Mouse (Mus musculus): ENCODE data around the gene Pim3. TPM values are rescaled to one million over a fixed set of nuclear protein-coding genes. Genes with fewer than 3 reads are reported as not detected.

Gene Pim3
- polyA plus RNA-seq, 1 experiment from 2014 or later, result 43.6 TPM

DNA sequence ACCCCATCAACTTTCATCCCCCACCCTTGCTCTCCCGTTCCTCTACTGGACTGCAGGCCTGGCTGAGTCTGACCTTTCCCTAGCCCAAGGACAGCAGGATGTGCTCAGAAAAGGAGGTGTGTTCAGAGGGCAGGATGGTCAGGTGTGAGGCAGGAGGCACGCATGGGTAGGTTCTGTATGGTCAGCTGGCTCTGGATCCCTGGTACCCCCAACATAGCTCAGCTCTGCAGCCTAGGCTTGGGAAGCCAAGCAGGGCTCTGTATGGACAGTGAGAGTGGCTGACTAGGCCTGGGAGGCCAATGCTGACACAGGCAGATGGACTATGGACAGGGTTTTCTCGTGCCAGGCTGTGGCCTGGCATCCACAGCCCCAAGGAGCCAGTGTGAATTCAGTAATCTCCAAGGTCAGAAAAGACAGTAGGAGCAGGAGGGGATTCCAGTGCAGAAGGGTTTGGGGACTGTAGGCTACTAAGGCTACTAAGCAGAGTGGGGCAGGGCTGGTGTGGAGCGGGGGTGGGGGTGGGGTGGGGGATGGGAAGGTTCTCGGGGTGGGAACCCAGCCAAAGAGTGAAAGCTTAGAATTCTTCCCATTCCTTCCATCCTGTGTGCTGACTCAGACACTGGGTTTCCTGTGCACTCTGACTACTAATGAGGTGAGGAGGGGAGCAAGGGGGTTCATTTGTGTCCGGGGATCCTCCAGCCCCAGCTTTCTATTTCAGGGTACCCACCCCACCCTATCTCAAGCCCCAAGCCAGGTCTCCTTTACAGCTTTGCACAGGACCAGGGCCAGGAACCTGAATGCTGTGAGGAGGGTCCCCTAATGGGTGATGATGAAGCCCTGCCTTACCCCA is 7.6 kb upstream of the Pim3 start:
- Histone ChIP-seq H3K4me1 (peaks cover 47% of the 10 kb centered on the region), H3K9me3 (no peaks in the 10 kb centered on the region), H3K27ac (replicated peaks) (peak overlapping the region; percentile 30; the same call in 1 of the 2 replicates), H3K27me3 (replicated peaks; ENCODE audit: low read depth, poor library complexity, severe bottlenecking) (no peaks in the 10 kb centered on the region), H3K36me3 (replicated peaks) (no peaks in the 10 kb centered on the region), H3K4me3 (no peak overlapping the region)
- DNase-seq (ENCODE audit: low spot score), result no peak
- WGBS, result 54% methylated on average over 6 of the region's 6 CpGs

DNA sequence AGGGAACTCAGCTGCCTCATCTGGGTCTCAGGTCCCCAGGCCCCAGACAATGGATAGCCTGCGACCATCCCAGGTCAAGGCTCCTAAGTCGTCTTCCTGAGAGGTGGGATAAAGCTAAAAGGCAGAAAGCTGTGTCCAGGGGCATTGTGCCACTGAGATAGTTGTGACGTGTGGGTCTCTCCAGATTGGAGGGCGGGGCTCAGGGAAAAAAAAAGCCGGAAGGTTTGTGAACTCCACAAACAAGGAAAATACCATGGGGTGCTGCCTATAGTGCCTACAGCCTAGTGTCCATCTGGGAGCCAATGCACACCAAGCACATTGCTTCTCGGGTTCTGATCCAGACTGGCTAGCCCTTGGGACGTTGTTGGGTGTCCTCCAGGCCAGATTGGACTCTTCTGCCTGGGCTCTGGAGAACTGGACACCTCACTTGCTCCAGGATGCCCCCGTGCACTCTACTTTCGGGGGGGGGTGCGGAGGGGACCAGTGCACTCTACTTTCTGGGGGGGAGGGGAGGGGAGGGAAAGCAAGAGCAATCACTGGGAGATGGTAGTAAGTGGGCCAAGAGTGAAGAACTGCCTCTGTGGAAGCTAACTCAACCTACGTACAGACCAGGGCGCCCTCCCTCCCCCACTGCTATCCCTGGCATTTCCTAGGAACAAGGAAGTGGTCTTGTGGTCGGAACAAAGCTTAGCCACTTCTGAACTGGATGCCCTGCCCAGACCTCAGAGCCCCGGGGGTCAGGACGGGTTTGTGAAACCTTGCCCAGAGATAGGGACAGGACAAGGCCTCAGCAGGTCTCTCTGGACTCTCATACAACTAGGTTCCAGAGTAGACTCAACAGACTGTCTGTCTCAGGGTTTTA is 6.8 kb upstream of the Pim3 start:
- H3K36me3 ChIP-seq (replicated peaks), result no peaks in the 10 kb centered on the region
- no peak for DNase-seq (ENCODE audit: low spot score)
- WGBS, result 66% methylated on average over 15 of the region's 15 CpGs
- no peaks in the 10 kb centered on the region for H3K9me3 ChIP-seq
- H3K4me3 ChIP-seq, result no peak overlapping the region; the same call in 1 of the 2 replicates
- H3K4me1 ChIP-seq, result peaks cover 43% of the 10 kb centered on the region
- H3K27ac ChIP-seq (replicated peaks), result peak overlapping the region; percentile 30; the same call in 1 of the 2 replicates
- no peaks in the 10 kb centered on the region for H3K27me3 ChIP-seq (replicated peaks; ENCODE audit: low read depth, poor library complexity, severe bottlenecking)

DNA sequence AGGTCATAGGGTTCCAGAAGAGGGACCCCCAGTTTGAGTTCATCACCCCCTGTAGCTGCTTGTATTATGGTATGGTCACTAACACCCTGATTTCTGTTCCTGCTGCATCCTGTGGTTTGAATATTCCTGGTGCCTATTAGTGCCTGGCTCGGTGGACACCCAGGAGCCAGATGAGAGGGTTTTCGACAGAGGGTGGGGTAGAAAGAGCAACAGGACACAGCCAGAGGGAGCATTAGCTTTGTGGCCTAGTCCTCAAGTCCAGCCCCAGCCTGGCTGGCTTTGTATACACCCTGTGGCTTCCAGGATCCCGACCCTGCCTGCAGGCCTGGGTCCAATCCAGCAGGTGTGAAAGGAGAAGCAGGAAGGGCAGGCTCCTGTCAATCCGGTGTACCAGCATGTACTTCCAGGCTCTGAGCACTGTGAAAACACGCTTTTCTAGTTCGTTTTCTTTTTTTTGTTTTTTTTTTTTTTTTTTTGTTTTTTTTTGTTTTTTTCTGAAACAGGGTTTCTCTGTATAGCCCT is 6.0 kb upstream of the Pim3 start:
- Histone ChIP-seq H3K4me1 (peaks cover 35% of the 10 kb centered on the region), H3K27ac (replicated peaks) (no peak overlapping the region), H3K27me3 (replicated peaks; ENCODE audit: low read depth, poor library complexity, severe bottlenecking) (0 out of 2 replicates have a peak, but pooled peaks cover 3% of the 10 kb centered on the region), H3K36me3 (replicated peaks) (no peaks in the 10 kb centered on the region), H3K4me3 (no peak overlapping the region), H3K9me3 (no peaks in the 10 kb centered on the region)
- no peak for DNase-seq (ENCODE audit: low spot score)
- WGBS, result 74% methylated on average over 6 of the region's 6 CpGs

DNA sequence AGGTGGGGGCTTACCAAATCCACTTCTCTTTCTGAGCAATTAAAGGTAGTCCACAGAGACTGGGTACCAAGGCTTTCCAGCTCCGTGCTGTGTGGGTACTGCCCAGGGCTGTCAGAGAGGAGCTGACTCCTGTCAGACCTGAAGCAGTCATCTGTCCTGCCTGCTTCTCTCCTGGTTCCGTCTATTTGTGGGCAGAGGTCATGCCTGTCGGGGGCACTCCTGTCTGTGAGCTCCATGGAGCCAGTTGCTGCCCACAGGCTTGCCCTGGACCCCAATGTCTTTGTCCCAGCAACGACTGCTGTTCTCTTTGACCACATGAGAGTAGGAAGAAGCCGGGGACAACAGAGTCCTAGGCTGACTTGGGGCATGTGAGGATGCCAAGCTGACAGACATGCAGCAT is 5.4 kb upstream of the Pim3 start:
- Histone ChIP-seq H3K27me3 (replicated peaks; ENCODE audit: low read depth, poor library complexity, severe bottlenecking) (0 out of 2 replicates have a peak, but pooled peaks cover 3% of the 10 kb centered on the region), H3K4me1 (peaks cover 34% of the 10 kb centered on the region), H3K9me3 (no peaks in the 10 kb centered on the region), H3K4me3 (no peak overlapping the region), H3K27ac (replicated peaks) (no peak overlapping the region), H3K36me3 (replicated peaks) (no peaks in the 10 kb centered on the region)
- WGBS, result 80% methylated on average over 5 of the region's 5 CpGs
- no peak for DNase-seq (ENCODE audit: low spot score)

DNA sequence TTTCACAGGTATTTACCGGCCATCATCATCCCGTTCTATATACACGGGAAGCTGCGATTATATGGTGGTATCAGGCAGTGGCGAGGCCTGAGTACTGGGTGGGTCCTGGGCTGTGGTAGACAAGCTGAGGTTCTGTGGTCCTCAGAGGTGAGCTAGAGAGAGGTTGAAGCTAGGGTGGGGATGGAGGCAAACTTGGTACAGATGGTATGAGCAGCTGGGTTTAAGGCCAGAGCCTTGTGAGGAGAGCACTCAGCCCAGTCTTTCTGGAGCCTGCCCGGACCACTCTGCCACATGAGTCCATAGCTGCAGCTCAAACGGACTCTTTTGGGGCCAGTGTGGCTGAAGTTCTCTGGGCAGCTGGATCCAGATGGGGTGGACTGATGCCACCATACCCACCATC is 4.6 kb upstream of the Pim3 start:
- Histone ChIP-seq H3K4me3 (no peak overlapping the region), H3K27me3 (replicated peaks; ENCODE audit: low read depth, poor library complexity, severe bottlenecking) (0 out of 2 replicates have a peak, but pooled peaks cover 3% of the 10 kb centered on the region), H3K9me3 (no peaks in the 10 kb centered on the region), H3K36me3 (replicated peaks) (no peaks in the 10 kb centered on the region), H3K27ac (replicated peaks) (no peak overlapping the region), H3K4me1 (peaks cover 32% of the 10 kb centered on the region)
- WGBS, result 93% methylated on average over 7 of the region's 7 CpGs
- DNase-seq (ENCODE audit: low spot score), result no peak

DNA sequence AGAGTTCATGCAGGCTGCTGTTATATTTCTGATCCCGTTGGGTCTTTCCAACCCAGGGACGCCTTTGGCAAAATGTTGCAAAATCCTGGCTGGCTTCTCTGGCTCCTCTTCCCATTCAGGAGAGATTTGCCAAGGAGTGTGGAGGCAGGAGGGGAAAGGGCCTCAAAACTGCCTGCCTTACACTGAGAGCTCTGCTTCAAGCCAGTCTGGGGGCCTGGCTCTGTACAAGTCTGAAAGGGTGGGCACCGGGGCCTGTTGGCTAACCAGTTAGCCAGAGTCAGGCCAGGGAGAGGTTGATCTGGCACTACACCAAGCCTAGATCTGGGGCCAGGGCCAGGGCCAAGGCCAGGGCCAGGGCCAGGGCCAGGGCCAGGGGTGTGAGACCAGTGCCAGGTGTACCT is 3.8 kb upstream of the Pim3 start:
- H3K27ac ChIP-seq (replicated peaks), result peak overlapping the region; percentile 48
- DNase-seq (ENCODE audit: low spot score), result no peak

DNA sequence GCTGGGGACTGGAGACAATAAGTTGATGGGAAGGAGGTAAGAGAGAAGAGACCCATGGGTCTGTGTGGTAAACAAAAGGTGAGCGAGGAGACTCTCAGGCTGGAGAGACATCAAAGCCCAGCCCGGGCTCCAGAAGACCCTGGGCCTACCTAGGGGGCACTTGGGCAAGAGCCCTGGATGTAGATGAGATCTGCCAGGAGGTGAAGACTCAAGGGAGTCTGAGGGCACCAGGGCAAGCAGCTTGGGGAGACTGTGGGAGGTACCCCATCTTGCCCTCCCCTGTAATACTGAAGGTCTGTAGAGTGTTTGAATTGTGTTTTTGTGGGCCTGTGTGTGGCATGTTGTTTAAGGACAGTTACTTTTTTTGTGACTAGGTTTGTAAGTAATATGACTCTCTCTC is 3.3 kb upstream of the Pim3 start:
- Histone ChIP-seq H3K4me3 (no peak overlapping the region), H3K27me3 (replicated peaks; ENCODE audit: low read depth, poor library complexity, severe bottlenecking) (0 out of 2 replicates have a peak, but pooled peaks cover 3% of the 10 kb centered on the region), H3K36me3 (replicated peaks) (0 out of 2 replicates have a peak, but pooled peaks cover 3% of the 10 kb centered on the region), H3K9me3 (no peaks in the 10 kb centered on the region), H3K4me1 (peaks cover 46% of the 10 kb centered on the region), H3K27ac (replicated peaks) (peak overlapping the region; percentile 48; the same call in 1 of the 2 replicates)
- no peak for DNase-seq (ENCODE audit: low spot score)
- 81% methylated on average over 2 of the region's 2 CpGs for WGBS

More for the DNA sequence above, 3.8 kb upstream of the Pim3 start:
- Histone ChIP-seq H3K36me3 (replicated peaks) (0 out of 2 replicates have a peak, but pooled peaks cover under 1% of the 10 kb centered on the region), H3K4me1 (peaks cover 40% of the 10 kb centered on the region), H3K9me3 (no peaks in the 10 kb centered on the region), H3K27me3 (replicated peaks; ENCODE audit: low read depth, poor library complexity, severe bottlenecking) (0 out of 2 replicates have a peak, but pooled peaks cover 3% of the 10 kb centered on the region), H3K4me3 (no peak overlapping the region)
- 94% methylated on average over 3 of the region's 3 CpGs for WGBS

DNA sequence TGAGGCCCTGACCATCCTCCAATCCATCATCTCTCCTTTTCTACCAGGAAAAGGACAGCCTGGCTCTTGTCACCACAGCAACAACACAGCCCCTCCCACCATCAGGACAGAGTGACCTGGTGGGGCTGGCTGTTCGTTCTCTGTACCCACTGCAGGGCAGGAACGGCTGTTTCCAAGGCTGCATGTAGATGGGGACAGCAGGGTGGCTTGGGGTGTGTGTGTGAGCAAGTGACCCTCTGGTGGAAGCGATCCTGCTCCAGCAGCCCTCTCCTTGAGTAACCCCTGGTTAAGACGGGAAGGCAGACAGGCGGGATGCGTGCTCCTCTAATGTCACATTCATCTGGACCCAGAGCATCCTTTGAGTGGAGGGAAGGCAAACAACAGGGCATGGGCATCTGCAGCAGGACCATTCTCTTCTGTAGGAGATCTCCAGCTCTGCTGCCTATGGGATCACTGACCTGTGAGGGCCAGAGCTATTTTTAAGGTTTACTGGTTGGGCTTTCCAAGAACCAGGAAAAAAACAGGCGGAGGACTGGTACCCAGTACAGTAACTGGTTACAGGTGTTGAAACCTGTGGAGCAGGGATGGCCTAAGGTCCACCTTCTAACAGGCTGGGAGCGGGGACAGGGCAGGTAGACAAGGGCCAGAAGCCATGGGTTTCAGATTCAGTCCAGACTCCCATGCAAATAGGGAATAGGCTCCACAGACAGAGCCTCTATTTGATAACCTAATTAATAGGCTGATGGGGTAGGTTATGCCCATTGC is 2.6 kb upstream of the Pim3 start:
- H3K4me1 ChIP-seq, result peaks cover 47% of the 10 kb centered on the region

DNA sequence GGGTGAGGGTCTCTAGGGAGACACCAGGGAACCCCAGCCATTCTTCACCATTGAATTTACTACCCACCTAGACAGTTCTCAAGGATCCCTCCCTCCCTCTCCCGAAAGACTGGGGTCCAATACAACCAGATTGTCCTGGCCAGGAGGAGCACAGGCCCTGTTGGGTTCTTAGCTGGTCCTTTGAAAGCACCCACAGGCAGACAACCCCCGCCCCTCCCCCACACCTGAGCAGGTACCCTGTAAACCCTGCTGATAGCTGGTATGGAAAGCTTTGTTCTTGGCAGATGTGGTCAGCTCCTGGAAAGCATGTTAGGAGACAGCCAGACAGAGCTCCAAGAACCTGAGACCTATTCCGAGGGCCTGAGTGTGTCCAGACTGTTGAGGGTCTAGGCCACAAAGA is 1.2 kb upstream of the Pim3 start:
- H3K4me1 ChIP-seq, result peaks cover 48% of the 10 kb centered on the region
- H3K36me3 ChIP-seq (replicated peaks), result peaks cover 21% of the 10 kb centered on the region
- no peak for DNase-seq (ENCODE audit: low spot score)
- 92% methylated on average over 3 of the region's 3 CpGs for WGBS
- no peak overlapping the region for H3K4me3 ChIP-seq
- H3K9me3 ChIP-seq, result no peaks in the 10 kb centered on the region
- H3K27me3 ChIP-seq (replicated peaks; ENCODE audit: low read depth, poor library complexity, severe bottlenecking), result 0 out of 2 replicates have a peak, but pooled peaks cover 3% of the 10 kb centered on the region
- peak overlapping the region; percentile 98; the same call in 1 of the 2 replicates for H3K27ac ChIP-seq (replicated peaks)

More for the DNA sequence above, 2.6 kb upstream of the Pim3 start:
- Histone ChIP-seq H3K27me3 (replicated peaks; ENCODE audit: low read depth, poor library complexity, severe bottlenecking) (0 out of 2 replicates have a peak, but pooled peaks cover 3% of the 10 kb centered on the region), H3K9me3 (no peaks in the 10 kb centered on the region), H3K4me3 (no peak overlapping the region), H3K27ac (replicated peaks) (no peak overlapping the region), H3K36me3 (replicated peaks) (peaks cover 7% of the 10 kb centered on the region)
- DNase-seq (ENCODE audit: low spot score), result no peak
- WGBS, result 72% methylated on average over 8 of the region's 8 CpGs

DNA sequence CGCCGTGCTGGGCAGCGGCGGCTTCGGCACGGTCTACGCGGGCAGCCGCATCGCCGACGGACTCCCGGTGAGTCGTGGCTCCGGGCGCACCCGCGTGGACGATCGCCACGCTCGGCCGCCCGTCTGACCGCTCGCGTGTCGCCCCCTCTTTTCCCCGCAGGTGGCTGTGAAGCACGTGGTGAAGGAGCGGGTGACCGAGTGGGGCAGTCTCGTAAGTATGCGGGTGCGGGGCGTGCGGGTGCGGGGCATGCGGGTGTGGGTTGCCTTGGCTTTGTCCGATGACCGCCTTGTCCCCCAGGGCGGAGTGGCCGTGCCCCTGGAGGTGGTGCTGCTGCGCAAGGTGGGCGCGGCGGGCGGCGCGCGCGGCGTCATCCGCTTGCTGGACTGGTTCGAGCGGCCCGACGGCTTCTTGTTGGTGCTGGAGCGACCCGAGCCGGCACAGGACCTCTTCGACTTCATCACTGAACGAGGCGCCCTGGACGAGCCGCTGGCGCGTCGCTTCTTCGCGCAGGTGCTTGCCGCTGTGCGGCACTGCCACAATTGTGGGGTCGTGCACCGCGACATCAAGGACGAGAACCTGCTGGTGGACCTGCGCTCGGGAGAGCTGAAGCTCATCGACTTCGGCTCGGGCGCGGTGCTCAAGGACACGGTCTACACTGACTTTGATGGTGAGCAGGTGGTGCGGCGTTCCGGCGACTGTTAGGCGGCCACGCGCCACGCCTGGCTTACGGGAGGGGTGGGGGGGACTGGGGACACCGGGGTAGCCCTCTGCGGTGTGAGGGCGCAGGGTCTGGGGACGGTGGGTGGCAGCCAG is 1.1 kb downstream of the Pim3 start:
- Histone ChIP-seq H3K4me1 (peaks cover 68% of the 10 kb centered on the region), H3K36me3 (replicated peaks) (peaks cover 39% of the 10 kb centered on the region), H3K27ac (replicated peaks) (peak overlapping the region; percentile 98), H3K9me3 (no peaks in the 10 kb centered on the region), H3K27me3 (replicated peaks; ENCODE audit: low read depth, poor library complexity, severe bottlenecking) (0 out of 2 replicates have a peak, but pooled peaks cover 3% of the 10 kb centered on the region), H3K4me3 (peak overlapping the region; percentile 89)
- under 1% methylated on average over 98 of the region's 98 CpGs for WGBS
- peak; percentile 77 for DNase-seq (ENCODE audit: low spot score)

DNA sequence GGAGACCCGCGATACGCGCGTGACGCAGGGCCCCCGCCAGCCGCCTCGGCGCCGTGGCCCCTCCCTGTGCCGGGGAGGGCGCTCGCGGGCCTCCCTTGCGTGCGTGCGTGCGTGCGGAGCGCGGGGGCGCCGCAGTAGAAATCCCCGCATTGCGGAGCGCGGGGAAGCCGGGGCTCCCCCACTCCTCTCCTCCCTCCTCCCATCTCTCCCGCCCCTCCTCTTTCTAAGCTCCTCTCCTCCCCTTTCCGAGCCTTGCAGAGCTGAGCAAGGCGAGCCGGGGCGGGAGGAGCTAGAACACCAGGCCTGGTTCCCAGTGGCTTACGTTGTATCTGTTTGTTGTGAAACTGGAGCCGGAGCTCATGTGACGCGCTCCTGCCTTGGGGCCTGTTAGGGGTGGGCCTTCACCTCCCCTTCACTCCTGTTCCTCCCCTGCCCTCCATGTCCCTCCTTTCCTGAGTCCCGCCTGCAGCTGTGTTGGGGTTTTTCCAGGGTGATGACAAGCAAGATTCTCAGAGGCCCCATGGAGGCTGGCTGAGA is 1.8 kb downstream of the Pim3 start:
- Histone ChIP-seq H3K27ac (replicated peaks) (peak overlapping the region; percentile 98), H3K9me3 (no peaks in the 10 kb centered on the region), H3K27me3 (replicated peaks; ENCODE audit: low read depth, poor library complexity, severe bottlenecking) (0 out of 2 replicates have a peak, but pooled peaks cover 3% of the 10 kb centered on the region), H3K4me3 (peak overlapping the region; percentile 89), H3K4me1 (peaks cover 74% of the 10 kb centered on the region), H3K36me3 (replicated peaks) (peaks cover 44% of the 10 kb centered on the region)
- peak; percentile 93 for DNase-seq (ENCODE audit: low spot score)
- under 1% methylated on average over 38 of the region's 39 CpGs for WGBS

Data from embryonic facial prominence, embryonic 10.5 days (tissue).